Mouse (Mus musculus): ENCODE results near the gene Sec14l2. TPM values are rescaled to one million over a fixed set of nuclear protein-coding genes. Genes with fewer than 3 reads are reported as not detected.
"Not testable (repeated sequence)": the region's sequence is repeated elsewhere in the genome, so short reads cannot be mapped to it uniquely, and the experiment has no call there.

Gene Sec14l2
- polyA plus RNA-seq, 1 experiment from 2014 or later = 0.42 TPM

- Histone ChIP-seq H3K9ac (ENCODE audit: low read length) (peak overlapping the region; percentile 71), H3K27ac (ENCODE audit: low read length) (no peak overlapping the region), H3K36me3 (ENCODE audit: control insufficient read depth, insufficient read depth) (no peaks in the 10 kb centered on the region), H3K4me3 (ENCODE audit: low read length) (peak overlapping the region; percentile 57), H3K4me2 (ENCODE audit: low read depth, low read length) (peak overlapping the region; percentile 93), H3K27me3 (ENCODE audit: control insufficient read depth, insufficient read depth, low read length) (peaks cover 10% of the 10 kb centered on the region), H3K9me3 (replicated peaks; ENCODE audit: control insufficient read depth, low read length) (no peaks in the 10 kb centered on the region), H3K4me1 (ENCODE audit: control insufficient read depth, insufficient read depth, low read length) (peaks cover 31% of the 10 kb centered on the region)
- 2% methylated on average over 41 of the region's 41 CpGs for WGBS
- ATAC-seq (replicated peaks; ENCODE audit: extremely low read depth, insufficient read depth, low FRiP score) = 0 out of 2 replicates have a peak, but pooled peaks have one; percentile 28
Measured at GRCm38 (mm10) chr11:4118081-4118921, 4.9 kb downstream of the Sec14l2 start.

DNA sequence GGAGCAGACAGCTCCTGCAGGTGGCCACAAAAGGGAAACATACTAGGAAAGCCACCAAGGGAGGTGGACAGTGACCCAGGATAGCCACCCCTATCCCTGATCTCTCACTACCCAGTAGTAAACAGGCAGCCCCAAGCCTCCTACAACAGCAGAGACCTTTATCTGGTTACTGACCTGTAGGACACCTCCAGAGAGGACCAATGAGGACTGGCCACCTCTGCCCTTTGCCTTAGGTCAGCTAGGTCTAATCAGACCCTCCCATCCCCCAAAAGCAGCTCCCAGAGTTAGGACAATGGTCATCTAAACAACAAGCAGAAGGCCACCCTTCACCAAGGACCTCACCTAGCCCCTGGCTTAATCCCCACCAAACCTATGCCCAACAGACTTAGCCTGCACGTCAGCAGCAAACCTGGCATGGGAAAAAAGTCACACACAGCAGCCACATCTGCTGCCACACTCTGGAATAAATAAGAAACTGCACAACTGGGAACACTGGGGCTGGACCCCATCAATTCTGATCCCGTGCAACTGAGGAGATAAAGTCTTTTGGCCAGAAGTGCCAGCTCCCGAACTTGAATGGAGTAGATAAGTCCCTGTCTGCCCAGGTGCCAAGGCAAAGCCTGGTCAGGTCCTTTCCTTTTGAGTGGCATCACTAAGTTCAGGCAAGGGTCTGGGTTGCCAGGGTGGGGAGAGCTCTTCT lies 5.7 kb downstream of the Sec14l2 start:
- no peak overlapping the region for H3K27ac ChIP-seq (ENCODE audit: low read length)
- peaks cover 31% of the 10 kb centered on the region for H3K4me1 ChIP-seq (ENCODE audit: control insufficient read depth, insufficient read depth, low read length)
- peaks cover 10% of the 10 kb centered on the region for H3K27me3 ChIP-seq (ENCODE audit: control insufficient read depth, insufficient read depth, low read length)
- ATAC-seq (replicated peaks; ENCODE audit: extremely low read depth, insufficient read depth, low FRiP score) = no peak
- 16% methylated on average over 3 of the region's 3 CpGs for WGBS
- H3K36me3 ChIP-seq (ENCODE audit: control insufficient read depth, insufficient read depth) = no peaks in the 10 kb centered on the region
- H3K4me3 ChIP-seq (ENCODE audit: low read length) = peak overlapping the region; percentile 57
- H3K4me2 ChIP-seq (ENCODE audit: low read depth, low read length) = peak overlapping the region; percentile 93
- no peaks in the 10 kb centered on the region for H3K9me3 ChIP-seq (replicated peaks; ENCODE audit: control insufficient read depth, low read length)
- no peak overlapping the region for H3K9ac ChIP-seq (ENCODE audit: low read length)

DNA sequence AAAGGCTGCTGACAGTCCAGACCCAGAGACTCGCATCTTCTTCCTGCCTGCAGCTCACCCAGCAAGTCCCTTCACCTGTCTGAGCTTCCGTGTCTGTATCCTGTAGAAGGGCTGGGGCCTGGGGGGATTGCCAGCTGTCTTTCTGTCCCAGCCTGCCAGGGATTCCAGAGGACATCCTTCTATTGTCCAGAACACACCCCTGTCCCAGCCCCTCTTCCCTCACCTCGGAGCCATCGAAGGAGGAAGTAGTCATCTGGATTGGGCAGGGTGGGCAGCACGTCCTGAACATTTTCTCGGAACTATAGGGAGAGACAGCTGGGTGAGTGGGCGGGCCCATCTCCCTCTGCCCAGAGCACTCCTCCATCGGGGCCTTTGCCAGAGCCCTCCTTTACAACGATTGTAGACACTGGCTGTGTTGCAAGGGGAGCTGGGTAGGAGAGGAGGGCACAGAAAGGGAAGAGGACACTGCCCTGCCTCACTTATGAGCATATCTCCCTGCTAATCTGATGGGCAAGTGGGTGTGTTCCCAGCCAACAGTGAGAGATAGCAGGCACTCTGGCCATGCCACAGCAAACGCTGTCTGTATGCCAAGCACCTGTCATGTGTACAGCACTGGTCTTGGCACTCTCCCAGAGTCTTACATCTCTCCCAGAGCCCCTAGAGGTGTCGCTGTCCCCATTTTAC lies 6.6 kb downstream of the Sec14l2 start:
- Histone ChIP-seq H3K27ac (ENCODE audit: low read length) (no peak overlapping the region), H3K4me2 (ENCODE audit: low read depth, low read length) (no peak overlapping the region), H3K9me3 (replicated peaks; ENCODE audit: control insufficient read depth, low read length) (no peaks in the 10 kb centered on the region), H3K4me3 (ENCODE audit: low read length) (no peak overlapping the region), H3K9ac (ENCODE audit: low read length) (no peak overlapping the region), H3K36me3 (ENCODE audit: control insufficient read depth, insufficient read depth) (no peaks in the 10 kb centered on the region), H3K27me3 (ENCODE audit: control insufficient read depth, insufficient read depth, low read length) (peaks cover 10% of the 10 kb centered on the region), H3K4me1 (ENCODE audit: control insufficient read depth, insufficient read depth, low read length) (peaks cover 31% of the 10 kb centered on the region)
- 40% methylated on average over 11 of the region's 11 CpGs for WGBS
- peak; percentile 34; the same call in 1 of the 2 replicates for ATAC-seq (replicated peaks; ENCODE audit: extremely low read depth, insufficient read depth, low FRiP score)

- Histone ChIP-seq H3K27ac (ENCODE audit: low read length) (no peak overlapping the region), H3K4me3 (ENCODE audit: low read length) (no peak overlapping the region), H3K9ac (ENCODE audit: low read length) (no peak overlapping the region), H3K27me3 (ENCODE audit: control insufficient read depth, insufficient read depth, low read length) (peaks cover 10% of the 10 kb centered on the region), H3K9me3 (replicated peaks; ENCODE audit: control insufficient read depth, low read length) (no peaks in the 10 kb centered on the region), H3K4me2 (ENCODE audit: low read depth, low read length) (no peak overlapping the region), H3K36me3 (ENCODE audit: control insufficient read depth, insufficient read depth) (no peaks in the 10 kb centered on the region), H3K4me1 (ENCODE audit: control insufficient read depth, insufficient read depth, low read length) (peaks cover 31% of the 10 kb centered on the region)
- WGBS = 91% methylated on average over 4 of the region's 4 CpGs
- no peak for ATAC-seq (replicated peaks; ENCODE audit: extremely low read depth, insufficient read depth, low FRiP score)
Measured at GRCm38 (mm10) chr11:4115407-4115806, 7.8 kb downstream of the Sec14l2 start.

DNA sequence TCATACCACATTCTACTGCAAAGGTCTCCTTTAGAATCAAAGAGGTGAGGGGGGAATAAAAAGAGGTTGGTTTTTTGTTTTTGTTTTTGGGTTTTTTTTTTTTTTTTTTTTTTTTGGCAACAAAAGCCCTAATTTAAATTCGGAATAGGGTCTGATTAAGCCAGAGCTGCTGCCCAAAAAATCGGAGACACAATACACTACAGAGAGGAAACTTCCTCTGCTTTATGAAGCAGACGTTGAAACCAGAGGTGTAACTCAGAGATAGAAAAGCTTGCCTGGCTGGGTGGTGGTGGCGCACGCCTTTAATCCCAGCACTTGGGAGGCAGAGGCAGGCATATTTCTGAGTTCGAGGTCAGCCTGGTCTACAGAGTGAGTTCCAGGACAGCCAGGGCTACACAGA lies 8.7 kb downstream of the Sec14l2 start:
- not testable (repeated sequence) for ATAC-seq (replicated peaks; ENCODE audit: extremely low read depth, insufficient read depth, low FRiP score)

DNA sequence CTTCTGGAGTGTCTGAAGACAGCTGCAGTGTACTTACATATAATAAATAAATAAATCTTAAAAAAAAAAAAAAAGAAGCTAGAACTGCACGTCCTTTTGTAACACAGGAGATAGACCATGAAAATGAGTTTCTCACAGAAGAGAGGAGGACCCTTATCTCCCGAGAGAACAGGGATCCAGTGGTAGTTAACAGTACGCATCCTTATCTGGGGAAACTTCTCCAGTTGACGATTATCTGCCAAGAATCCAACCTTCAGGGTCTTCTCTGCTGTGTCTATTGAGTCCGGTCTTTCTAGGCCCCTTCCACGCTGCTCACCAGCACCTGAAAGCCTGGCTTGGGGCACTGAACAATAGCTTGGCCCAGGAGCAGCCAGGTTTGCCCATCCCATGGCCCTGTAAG lies 9.2 kb downstream of the Sec14l2 start:
- no peaks in the 10 kb centered on the region for H3K36me3 ChIP-seq (ENCODE audit: control insufficient read depth, insufficient read depth)
- WGBS = 67% methylated on average over 6 of the region's 6 CpGs
- no peak overlapping the region for H3K27ac ChIP-seq (ENCODE audit: low read length)
- no peaks in the 10 kb centered on the region for H3K9me3 ChIP-seq (replicated peaks; ENCODE audit: control insufficient read depth, low read length)
- H3K27me3 ChIP-seq (ENCODE audit: control insufficient read depth, insufficient read depth, low read length) = peaks cover 10% of the 10 kb centered on the region
- peaks cover 22% of the 10 kb centered on the region for H3K4me1 ChIP-seq (ENCODE audit: control insufficient read depth, insufficient read depth, low read length)
- no peak overlapping the region for H3K4me3 ChIP-seq (ENCODE audit: low read length)
- no peak overlapping the region for H3K4me2 ChIP-seq (ENCODE audit: low read depth, low read length)
- ATAC-seq (replicated peaks; ENCODE audit: extremely low read depth, insufficient read depth, low FRiP score) = no peak
- H3K9ac ChIP-seq (ENCODE audit: low read length) = no peak overlapping the region

More for the DNA sequence above, 8.7 kb downstream of the Sec14l2 start:
- H3K4me3 ChIP-seq (ENCODE audit: low read length); H3K36me3 ChIP-seq (ENCODE audit: control insufficient read depth, insufficient read depth); H3K27ac ChIP-seq (ENCODE audit: low read length); H3K4me2 ChIP-seq (ENCODE audit: low read depth, low read length); H3K9ac ChIP-seq (ENCODE audit: low read length); H3K9me3 ChIP-seq (replicated peaks; ENCODE audit: control insufficient read depth, low read length): not testable (repeated sequence)
- WGBS = 82% methylated on average over 6 of the region's 6 CpGs
- Histone ChIP-seq H3K27me3 (ENCODE audit: control insufficient read depth, insufficient read depth, low read length) (peaks cover 10% of the 10 kb centered on the region), H3K4me1 (ENCODE audit: control insufficient read depth, insufficient read depth, low read length) (peaks cover 26% of the 10 kb centered on the region)

GRCm38 (mm10) chr11:4113496-4113895 lies 9.7 kb downstream of the Sec14l2 start:
- Histone ChIP-seq H3K4me2 (ENCODE audit: low read depth, low read length) (no peak overlapping the region), H3K9ac (ENCODE audit: low read length) (no peak overlapping the region), H3K27ac (ENCODE audit: low read length) (no peak overlapping the region), H3K9me3 (replicated peaks; ENCODE audit: control insufficient read depth, low read length) (no peaks in the 10 kb centered on the region), H3K36me3 (ENCODE audit: control insufficient read depth, insufficient read depth) (no peaks in the 10 kb centered on the region), H3K27me3 (ENCODE audit: control insufficient read depth, insufficient read depth, low read length) (peaks cover 10% of the 10 kb centered on the region), H3K4me1 (ENCODE audit: control insufficient read depth, insufficient read depth, low read length) (peaks cover 18% of the 10 kb centered on the region), H3K4me3 (ENCODE audit: low read length) (no peak overlapping the region)
- WGBS = 68% methylated on average over 4 of the region's 4 CpGs
- ATAC-seq (replicated peaks; ENCODE audit: extremely low read depth, insufficient read depth, low FRiP score) = no peak

GRCm38 (mm10) chr11:4112861-4113260 lies 10.4 kb downstream of the Sec14l2 start:
- no peak for ATAC-seq (replicated peaks; ENCODE audit: extremely low read depth, insufficient read depth, low FRiP score)
- Histone ChIP-seq H3K36me3 (ENCODE audit: control insufficient read depth, insufficient read depth) (no peaks in the 10 kb centered on the region), H3K9ac (ENCODE audit: low read length) (no peak overlapping the region), H3K4me3 (ENCODE audit: low read length) (no peak overlapping the region), H3K4me2 (ENCODE audit: low read depth, low read length) (no peak overlapping the region), H3K27ac (ENCODE audit: low read length) (no peak overlapping the region), H3K4me1 (ENCODE audit: control insufficient read depth, insufficient read depth, low read length) (peaks cover 12% of the 10 kb centered on the region), H3K27me3 (ENCODE audit: control insufficient read depth, insufficient read depth, low read length) (peaks cover 6% of the 10 kb centered on the region), H3K9me3 (replicated peaks; ENCODE audit: control insufficient read depth, low read length) (no peaks in the 10 kb centered on the region)
- WGBS = 82% methylated on average over 6 of the region's 6 CpGs
